Mouse (Mus musculus): Measurements from ENCODE around the gene Cit.

GRCm38 (mm10) chr5:116012503-116012902 is 167.4 kb downstream of the Cit start:
- TF ChIP-seq ZNF384 (IDR thresholded peaks at IDR 0.05; ENCODE audit: low read depth, low read length) (no peak), ZC3H11A (IDR thresholded peaks at IDR 0.05; ENCODE audit: borderline replicate concordance, low read depth, low read length) (no peak), HCFC1 (IDR thresholded peaks at IDR 0.05; ENCODE audit: borderline replicate concordance, insufficient read depth, low read length) (no peak), CHD2 (IDR thresholded peaks at IDR 0.05; ENCODE audit: low read depth, low read length) (no peak)

All from ES-E14 (cell line).